Mouse (Mus musculus) megakaryocyte-erythroid progenitor cell, adult 5-6 weeks (primary cell): ENCODE measurements around the gene Zfp874b. TPM values are rescaled to one million over a fixed set of nuclear protein-coding genes. Genes with fewer than 3 reads are reported as not detected.

Experiments used
- total RNA-seq, 2 experiments: library from RNA; stranded (forward) in 1 of 2; stranded (reverse) in 1 of 2; fragments of 200-1000, 215-1000 nt in 1 of 2; fragments of >200 nt in 1 of 2; fragmentation: Nextera tagmentation in 1 of 2; gene quantifications; 2 replicates each; pipeline ENCODE4 v1.2.3; 2014 to 2017

Gene Zfp874b
- total RNA-seq, 2 experiments from 2014 or later, result 4.5 to 9.2 TPM

Other genes with a start within 250 kb of the Zfp874b start
- gene Zfp458, start 205.8 kb downstream of the Zfp874b start, total RNA-seq (2014; fragmentation: Nextera tagmentation), result 4.6 and 9.0 TPM in 2 replicates
- gene Zfp458, start 205.8 kb downstream of the Zfp874b start, total RNA-seq (2017), result 3.1 and 4.4 TPM in 2 replicates
- 2.5 and 4.3 TPM in 2 replicates for gene Zfp457, start 177.8 kb downstream of the Zfp874b start, total RNA-seq (2014; fragmentation: Nextera tagmentation)
- 1.0 TPM in 1 of 2 replicates, not detected in the other for gene Zfp457, start 177.8 kb downstream of the Zfp874b start, total RNA-seq (2017)
- 5.2 and 11.6 TPM in 2 replicates for gene Zfp595, start 151.7 kb downstream of the Zfp874b start, total RNA-seq (2014; fragmentation: Nextera tagmentation)
- gene Zfp595, start 151.7 kb downstream of the Zfp874b start, total RNA-seq (2017), result 4.9 and 8.2 TPM in 2 replicates
- gene Gm28044, start 123.7 kb downstream of the Zfp874b start, total RNA-seq (2014; fragmentation: Nextera tagmentation), result 6.6 and 13.8 TPM in 2 replicates
- gene Gm28044, start 123.7 kb downstream of the Zfp874b start, total RNA-seq (2017), result 3.5 TPM in 1 of 2 replicates, not detected in the other
- gene Zfp953, start 123.7 kb downstream of the Zfp874b start, total RNA-seq (2014; fragmentation: Nextera tagmentation), result 6.1 and 7.5 TPM in 2 replicates
- gene Zfp953, start 123.7 kb downstream of the Zfp874b start, total RNA-seq (2017), result 6.3 and 10.5 TPM in 2 replicates
- gene Gm28041, start 108.5 kb downstream of the Zfp874b start, total RNA-seq (2014; fragmentation: Nextera tagmentation), result 0.66 TPM in 1 of 2 replicates, not detected in the other
- gene Gm28041, start 108.5 kb downstream of the Zfp874b start, total RNA-seq (2017), result 2.3 TPM in 1 of 2 replicates, not detected in the other
- 2.4 and 2.6 TPM in 2 replicates for gene Zfp456, start 108.4 kb downstream of the Zfp874b start, total RNA-seq (2014; fragmentation: Nextera tagmentation)
- 1.7 and 3.7 TPM in 2 replicates for gene Zfp456, start 108.4 kb downstream of the Zfp874b start, total RNA-seq (2017)
- 4.3 and 6.2 TPM in 2 replicates for gene Zfp429, start 84.4 kb downstream of the Zfp874b start, total RNA-seq (2014; fragmentation: Nextera tagmentation)
- gene Zfp429, start 84.4 kb downstream of the Zfp874b start, total RNA-seq (2017), result 10.5 and 11.5 TPM in 2 replicates
- gene Zfp459, start 62.8 kb downstream of the Zfp874b start, total RNA-seq (2014; fragmentation: Nextera tagmentation), result 1.4 and 2.6 TPM in 2 replicates
- 1.3 and 1.9 TPM in 2 replicates for gene Zfp459, start 62.8 kb downstream of the Zfp874b start, total RNA-seq (2017)
- gene Zfp874a, start 32.6 kb downstream of the Zfp874b start, total RNA-seq (2014; fragmentation: Nextera tagmentation), result 8.7 and 14.3 TPM in 2 replicates
- gene Zfp874a, start 32.6 kb downstream of the Zfp874b start, total RNA-seq (2017), result 13.7 and 21.8 TPM in 2 replicates
- 3.3 and 4.6 TPM in 2 replicates for gene Zfp58, start 16.3 kb upstream of the Zfp874b start, total RNA-seq (2014; fragmentation: Nextera tagmentation)
- 5.5 and 12.6 TPM in 2 replicates for gene Zfp58, start 16.3 kb upstream of the Zfp874b start, total RNA-seq (2017)
- not detected in 2 replicates for gene Gm26965, start 41.9 kb upstream of the Zfp874b start, total RNA-seq (2014; fragmentation: Nextera tagmentation)
- gene Gm26965, start 41.9 kb upstream of the Zfp874b start, total RNA-seq (2017), result not detected in 2 replicates
- 13.6 and 18.1 TPM in 2 replicates for gene Zfp87, start 41.9 kb upstream of the Zfp874b start, total RNA-seq (2014; fragmentation: Nextera tagmentation)
- 14.1 and 14.7 TPM in 2 replicates for gene Zfp87, start 41.9 kb upstream of the Zfp874b start, total RNA-seq (2017)
- 7.8 and 9.6 TPM in 2 replicates for gene Zfp748, start 69.6 kb upstream of the Zfp874b start, total RNA-seq (2014; fragmentation: Nextera tagmentation)
- 9.4 and 11.8 TPM in 2 replicates for gene Zfp748, start 69.6 kb upstream of the Zfp874b start, total RNA-seq (2017)
- 9.6 and 13.3 TPM in 2 replicates for gene Zfp729b, start 125.4 kb upstream of the Zfp874b start, total RNA-seq (2014; fragmentation: Nextera tagmentation)
- 11.7 and 17.0 TPM in 2 replicates for gene Zfp729b, start 125.4 kb upstream of the Zfp874b start, total RNA-seq (2017)
- gene Gm49345, start 153.5 kb upstream of the Zfp874b start, total RNA-seq (2014; fragmentation: Nextera tagmentation), result not detected in 2 replicates
- 3.5 TPM in 1 of 2 replicates, not detected in the other for gene Gm49345, start 153.5 kb upstream of the Zfp874b start, total RNA-seq (2017)
- 5.4 and 6.7 TPM in 2 replicates for gene Zfp729a, start 153.5 kb upstream of the Zfp874b start, total RNA-seq (2014; fragmentation: Nextera tagmentation)
- 5.3 and 12.8 TPM in 2 replicates for gene Zfp729a, start 153.5 kb upstream of the Zfp874b start, total RNA-seq (2017)
- gene Zfp738, start 202.8 kb upstream of the Zfp874b start, total RNA-seq (2014; fragmentation: Nextera tagmentation), result 13.3 and 13.6 TPM in 2 replicates
- 13.1 and 21.9 TPM in 2 replicates for gene Zfp738, start 202.8 kb upstream of the Zfp874b start, total RNA-seq (2017)
- 7.2 and 12.7 TPM in 2 replicates for gene Zfp65, start 244.9 kb upstream of the Zfp874b start, total RNA-seq (2014; fragmentation: Nextera tagmentation)
- 16.6 and 17.6 TPM in 2 replicates for gene Zfp65, start 244.9 kb upstream of the Zfp874b start, total RNA-seq (2017)